Mouse (Mus musculus): ENCODE measurements around the gene Plxna2.

DNA sequence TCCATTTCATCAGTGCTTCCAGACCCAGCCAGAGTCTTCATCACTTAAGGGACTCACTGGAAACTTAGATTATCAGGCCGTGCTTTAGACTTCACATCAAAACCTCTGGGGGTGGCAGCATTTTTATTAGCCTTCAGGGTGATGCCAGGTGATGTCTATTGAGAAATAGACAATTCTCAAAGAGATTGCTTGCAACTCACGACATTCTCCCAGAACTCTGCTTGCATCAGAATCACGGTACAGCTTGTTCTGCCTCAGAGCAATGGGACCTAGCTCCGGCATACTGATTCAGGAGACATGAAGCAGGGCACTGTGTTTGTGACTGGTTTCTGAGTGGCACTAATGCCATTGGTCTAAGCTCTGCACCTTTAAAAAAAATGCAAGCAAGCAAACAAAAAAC, 218.7 kb downstream of the Plxna2 start:
- TF ChIP-seq CTCF (IDR thresholded peaks at IDR 0.05; ENCODE audit: low read depth) = no peak
- no peak for TF ChIP-seq EP300 (IDR thresholded peaks at IDR 0.05; ENCODE audit: low read depth)
